Mouse (Mus musculus): Measurements from ENCODE around the gene Hivep1. TPM values are rescaled to one million over a fixed set of nuclear protein-coding genes. Genes with fewer than 3 reads are reported as not detected.

The Hivep1 gene
- polyA plus RNA-seq, 1 experiment from 2014 or later: 2.0 TPM

GRCm38 (mm10) chr13:42159416-42160185, 107.8 kb downstream of the Hivep1 start:
- Histone ChIP-seq H3K27ac (replicated peaks) (no peak overlapping the region), H3K4me2 (no peak overlapping the region), H3K27me3 (no peaks in the 10 kb centered on the region), H3K4me1 (replicated peaks) (no peaks in the 10 kb centered on the region), H3K36me3 (replicated peaks) (peaks cover 11% of the 10 kb centered on the region; the same call in 1 of the 2 replicates), H3K9me3 (replicated peaks) (no peaks in the 10 kb centered on the region), H3K4me3 (replicated peaks) (no peak overlapping the region), H3K9ac (no peak overlapping the region)
- ATAC-seq (ENCODE audit: insufficient read depth): no peak
- WGBS (ENCODE audit: insufficient replicate concordance): 73% methylated on average over 14 of the region's 14 CpGs

GRCm38 (mm10) chr13:42170802-42171201, 119.0 kb downstream of the Hivep1 start:
- Histone ChIP-seq H3K4me3 (replicated peaks) (no peak overlapping the region), H3K27me3 (no peaks in the 10 kb centered on the region), H3K9ac (no peak overlapping the region), H3K9me3 (replicated peaks) (no peaks in the 10 kb centered on the region), H3K4me2 (no peak overlapping the region), H3K36me3 (replicated peaks) (no peaks in the 10 kb centered on the region), H3K4me1 (replicated peaks) (no peaks in the 10 kb centered on the region), H3K27ac (replicated peaks) (no peak overlapping the region)
- ATAC-seq (ENCODE audit: insufficient read depth): no peak
- 84% methylated on average over 1 of the region's 1 CpGs for WGBS (ENCODE audit: insufficient replicate concordance)

- 51% methylated on average over 3 of the region's 3 CpGs for WGBS (ENCODE audit: insufficient replicate concordance)
- no peaks in the 10 kb centered on the region for H3K36me3 ChIP-seq (replicated peaks)
- H3K4me1 ChIP-seq (replicated peaks): no peaks in the 10 kb centered on the region
- no peak for ATAC-seq (ENCODE audit: insufficient read depth)
- no peak overlapping the region for H3K9ac ChIP-seq
- H3K9me3 ChIP-seq (replicated peaks): no peaks in the 10 kb centered on the region
- no peaks in the 10 kb centered on the region for H3K27me3 ChIP-seq
- no peak overlapping the region for H3K4me3 ChIP-seq (replicated peaks)
- no peak overlapping the region for H3K27ac ChIP-seq (replicated peaks)
- H3K4me2 ChIP-seq: no peak overlapping the region
Measured at GRCm38 (mm10) chr13:42174827-42175420, 123.1 kb downstream of the Hivep1 start.

- Histone ChIP-seq H3K4me1 (replicated peaks) (no peaks in the 10 kb centered on the region), H3K9me3 (replicated peaks) (no peaks in the 10 kb centered on the region), H3K27me3 (no peaks in the 10 kb centered on the region), H3K4me3 (replicated peaks) (no peak overlapping the region), H3K4me2 (no peak overlapping the region), H3K27ac (replicated peaks) (no peak overlapping the region), H3K36me3 (replicated peaks) (peaks cover 20% of the 10 kb centered on the region), H3K9ac (no peak overlapping the region)
- no peak for ATAC-seq (ENCODE audit: insufficient read depth)
- WGBS (ENCODE audit: insufficient replicate concordance): 80% methylated on average over 5 of the region's 5 CpGs
Measured at GRCm38 (mm10) chr13:42182635-42183034, 130.8 kb downstream of the Hivep1 start.

GRCm38 (mm10) chr13:42184131-42184530, 132.3 kb downstream of the Hivep1 start:
- no peak for ATAC-seq (ENCODE audit: insufficient read depth)
- no peaks in the 10 kb centered on the region for H3K4me1 ChIP-seq (replicated peaks)
- no peaks in the 10 kb centered on the region for H3K27me3 ChIP-seq
- no peak overlapping the region for H3K9ac ChIP-seq
- no peak overlapping the region for H3K4me3 ChIP-seq (replicated peaks)
- H3K27ac ChIP-seq (replicated peaks): no peak overlapping the region
- 86% methylated on average over 17 of the region's 17 CpGs for WGBS (ENCODE audit: insufficient replicate concordance)
- peaks cover 20% of the 10 kb centered on the region for H3K36me3 ChIP-seq (replicated peaks)
- H3K4me2 ChIP-seq: no peak overlapping the region
- H3K9me3 ChIP-seq (replicated peaks): no peaks in the 10 kb centered on the region

GRCm38 (mm10) chr13:42193016-42193415, 141.2 kb downstream of the Hivep1 start:
- WGBS (ENCODE audit: insufficient replicate concordance): 56% methylated on average over 9 of the region's 9 CpGs
- H3K9ac ChIP-seq: no peak overlapping the region

GRCm38 (mm10) chr13:42195671-42196070, 143.8 kb downstream of the Hivep1 start:
- Histone ChIP-seq H3K9me3 (replicated peaks) (no peaks in the 10 kb centered on the region), H3K9ac (no peak overlapping the region), H3K27ac (replicated peaks) (no peak overlapping the region), H3K4me3 (replicated peaks) (no peak overlapping the region), H3K27me3 (no peaks in the 10 kb centered on the region), H3K4me1 (replicated peaks) (no peaks in the 10 kb centered on the region), H3K36me3 (replicated peaks) (no peaks in the 10 kb centered on the region), H3K4me2 (no peak overlapping the region)
- ATAC-seq (ENCODE audit: insufficient read depth): no peak
- WGBS (ENCODE audit: insufficient replicate concordance): 73% methylated on average over 7 of the region's 7 CpGs

More at GRCm38 (mm10) chr13:42193016-42193415, 141.2 kb downstream of the Hivep1 start:
- Histone ChIP-seq H3K27ac (replicated peaks) (no peak overlapping the region), H3K4me1 (replicated peaks) (no peaks in the 10 kb centered on the region), H3K27me3 (no peaks in the 10 kb centered on the region), H3K9me3 (replicated peaks) (no peaks in the 10 kb centered on the region), H3K4me2 (no peak overlapping the region), H3K36me3 (replicated peaks) (no peaks in the 10 kb centered on the region), H3K4me3 (replicated peaks) (no peak overlapping the region)
- no peak for ATAC-seq (ENCODE audit: insufficient read depth)

- Histone ChIP-seq H3K9ac (no peak overlapping the region), H3K4me3 (replicated peaks) (no peak overlapping the region), H3K4me2 (no peak overlapping the region), H3K27me3 (no peaks in the 10 kb centered on the region), H3K9me3 (replicated peaks) (no peaks in the 10 kb centered on the region), H3K36me3 (replicated peaks) (no peaks in the 10 kb centered on the region), H3K4me1 (replicated peaks) (no peaks in the 10 kb centered on the region), H3K27ac (replicated peaks) (no peak overlapping the region)
- no peak for ATAC-seq (ENCODE audit: insufficient read depth)
- 74% methylated on average over 2 of the region's 2 CpGs for WGBS (ENCODE audit: insufficient replicate concordance)
Measured at GRCm38 (mm10) chr13:42197656-42198055, 145.8 kb downstream of the Hivep1 start.

- Histone ChIP-seq H3K4me3 (replicated peaks) (no peak overlapping the region), H3K4me1 (replicated peaks) (no peaks in the 10 kb centered on the region), H3K4me2 (no peak overlapping the region), H3K36me3 (replicated peaks) (no peaks in the 10 kb centered on the region), H3K27me3 (no peaks in the 10 kb centered on the region), H3K9me3 (replicated peaks) (no peaks in the 10 kb centered on the region), H3K9ac (no peak overlapping the region), H3K27ac (replicated peaks) (no peak overlapping the region)
- 51% methylated on average over 6 of the region's 6 CpGs for WGBS (ENCODE audit: insufficient replicate concordance)
- no peak for ATAC-seq (ENCODE audit: insufficient read depth)
Measured at GRCm38 (mm10) chr13:42213556-42213955, 161.7 kb downstream of the Hivep1 start.

GRCm38 (mm10) chr13:42222401-42222800, 170.6 kb downstream of the Hivep1 start:
- H3K4me3 ChIP-seq (replicated peaks): no peak overlapping the region
- no peaks in the 10 kb centered on the region for H3K27me3 ChIP-seq
- no peak overlapping the region for H3K9ac ChIP-seq
- H3K36me3 ChIP-seq (replicated peaks): no peaks in the 10 kb centered on the region
- no peaks in the 10 kb centered on the region for H3K4me1 ChIP-seq (replicated peaks)
- WGBS (ENCODE audit: insufficient replicate concordance): 71% methylated on average over 7 of the region's 7 CpGs
- no peak overlapping the region for H3K27ac ChIP-seq (replicated peaks)
- ATAC-seq (ENCODE audit: insufficient read depth): no peak
- H3K9me3 ChIP-seq (replicated peaks): no peaks in the 10 kb centered on the region
- H3K4me2 ChIP-seq: no peak overlapping the region

GRCm38 (mm10) chr13:42228849-42229248, 177.0 kb downstream of the Hivep1 start:
- WGBS (ENCODE audit: insufficient replicate concordance): 74% methylated on average over 10 of the region's 10 CpGs
- Histone ChIP-seq H3K36me3 (replicated peaks) (no peaks in the 10 kb centered on the region), H3K9me3 (replicated peaks) (no peaks in the 10 kb centered on the region), H3K9ac (no peak overlapping the region), H3K4me1 (replicated peaks) (no peaks in the 10 kb centered on the region), H3K27ac (replicated peaks) (no peak overlapping the region), H3K27me3 (no peaks in the 10 kb centered on the region), H3K4me2 (no peak overlapping the region), H3K4me3 (replicated peaks) (no peak overlapping the region)
- ATAC-seq (ENCODE audit: insufficient read depth): no peak

Measured in liver, embryonic 15.5 days (tissue).